Mouse (Mus musculus) testis, adult 2 months (tissue): ENCODE measurements around the gene Atp5d. TPM values are rescaled to one million over a fixed set of nuclear protein-coding genes. Genes with fewer than 3 reads are reported as not detected.

Experiments used
- H3K27ac ChIP-seq: fragments of 200-500 bp; 2 replicates; pipeline ENCODE4 v1.5.1; 2012; ENCODE audit warnings: low read depth, low read length; ENCODE audit not compliant: control insufficient read depth, insufficient read depth
- H3K27me3 ChIP-seq: fragments of 200-500 bp; 2 replicates; pipeline ENCODE4 v1.6.1; 2012; ENCODE audit warnings: mild to moderate bottlenecking, low read length, moderate library complexity; ENCODE audit not compliant: control insufficient read depth, insufficient read depth
- H3K36me3 ChIP-seq: fragments of 200-500 bp; 2 replicates; pipeline ENCODE4 v1.6.1; 2012; ENCODE audit warnings: mild to moderate bottlenecking, low read length; ENCODE audit not compliant: control insufficient read depth, insufficient read depth
- H3K4me1 ChIP-seq: fragments of 200-500 bp; 2 replicates; pipeline ENCODE4 v1.6.1; 2012; ENCODE audit warnings: low read length; ENCODE audit not compliant: control insufficient read depth, insufficient read depth
- H3K4me3 ChIP-seq: fragments of 200-500 bp; 2 replicates; pipeline ENCODE4 v1.5.1; 2012; ENCODE audit warnings: low read depth, mild to moderate bottlenecking, low read length, moderate library complexity, mixed read lengths; ENCODE audit not compliant: control insufficient read depth
- CTCF ChIP-seq: fragments of 200-500 bp; IDR thresholded peaks from 2 replicates; pipeline ENCODE4 v1.5.1; 2012; ENCODE audit warnings: low read depth, mild to moderate bottlenecking, inconsistent platforms, low read length, moderate library complexity; ENCODE audit not compliant: control insufficient read depth, insufficient read depth, insufficient replicate concordance
- POLR2A ChIP-seq: fragments of 200-500 bp; IDR thresholded peaks from 2 replicates; pipeline ENCODE4 v1.6.1; 2012; ENCODE audit warnings: low read depth, mild to moderate bottlenecking, inconsistent platforms, low read length, moderate library complexity; ENCODE audit not compliant: control insufficient read depth
- polyA plus RNA-seq: library from polyadenylated mRNA; depleted of rRNA; stranded (reverse); fragments of >200 nt; gene quantifications from 2 replicates; pipeline ENCODE4 v1.2.3, GENCODE M21; 2012

The Atp5d gene
- polyA plus RNA-seq, 1 experiment = 241 TPM

- peak overlapping the region; percentile 23 for H3K27ac ChIP-seq
- H3K27me3 ChIP-seq = no peaks in the 10 kb centered on the region
- H3K4me3 ChIP-seq = no peak overlapping the region
- TF ChIP-seq CTCF (no peak), POLR2A (no peak)
- H3K4me1 ChIP-seq = peaks cover 43% of the 10 kb centered on the region
- H3K36me3 ChIP-seq = no peaks in the 10 kb centered on the region
These were observed 23.2 kb downstream of the Atp5d start for GRCm38 (mm10) chr10:80161522-80162242.

- H3K4me3 ChIP-seq = no peak overlapping the region
- no peaks in the 10 kb centered on the region for H3K27me3 ChIP-seq
- H3K4me1 ChIP-seq = peaks cover 45% of the 10 kb centered on the region
- TF ChIP-seq POLR2A (no peak), CTCF (no peak)
- H3K36me3 ChIP-seq = no peaks in the 10 kb centered on the region
- H3K27ac ChIP-seq = peak overlapping the region; percentile 10; the same call in 1 of the 2 replicates
These were observed 23.8 kb downstream of the Atp5d start for GRCm38 (mm10) chr10:80162243-80162608.

- H3K4me1 ChIP-seq = peaks cover 45% of the 10 kb centered on the region
- TF ChIP-seq CTCF (no peak), POLR2A (no peak)
- no peaks in the 10 kb centered on the region for H3K27me3 ChIP-seq
- no peak overlapping the region for H3K4me3 ChIP-seq
- 0 out of 2 replicates have a peak overlapping the region, but pooled peaks have one; percentile 10 for H3K27ac ChIP-seq
- no peaks in the 10 kb centered on the region for H3K36me3 ChIP-seq
These were observed 24.4 kb downstream of the Atp5d start for GRCm38 (mm10) chr10:80162716-80163299.

- TF ChIP-seq CTCF = no peak
- no peak for TF ChIP-seq POLR2A
- H3K4me1 ChIP-seq = peaks cover 39% of the 10 kb centered on the region
- H3K4me3 ChIP-seq = no peak overlapping the region
These were observed 25.3 kb downstream of the Atp5d start for GRCm38 (mm10) chr10:80163721-80164120.

GRCm38 (mm10) chr10:80164161-80164997 is 25.9 kb downstream of the Atp5d start:
- H3K4me3 ChIP-seq = peak overlapping the region; percentile 68
- H3K36me3 ChIP-seq = no peaks in the 10 kb centered on the region
- H3K27ac ChIP-seq = peak overlapping the region; percentile 15; the same call in 1 of the 2 replicates
- H3K4me1 ChIP-seq = peaks cover 33% of the 10 kb centered on the region
- no peaks in the 10 kb centered on the region for H3K27me3 ChIP-seq
- no peak for TF ChIP-seq CTCF
- no peak for TF ChIP-seq POLR2A

More at GRCm38 (mm10) chr10:80163721-80164120, 25.3 kb downstream of the Atp5d start:
- Histone ChIP-seq H3K27ac (no peak overlapping the region; the same call in 1 of the 2 replicates), H3K36me3 (no peaks in the 10 kb centered on the region), H3K27me3 (no peaks in the 10 kb centered on the region)

- H3K27me3 ChIP-seq = no peaks in the 10 kb centered on the region
- H3K36me3 ChIP-seq = peaks cover under 1% of the 10 kb centered on the region
- peaks cover 31% of the 10 kb centered on the region for H3K4me1 ChIP-seq
- TF ChIP-seq CTCF (peak; percentile 94; the same call in 1 of the 2 replicates), POLR2A (peak; percentile 49; the same call in 1 of the 2 replicates)
- H3K27ac ChIP-seq = peak overlapping the region; percentile 15; the same call in 1 of the 2 replicates
- peak overlapping the region; percentile 68 for H3K4me3 ChIP-seq
These were observed 26.5 kb downstream of the Atp5d start for GRCm38 (mm10) chr10:80164998-80165344.
